Mouse (Mus musculus) inflammation-experienced regulatory T-cells, adult 6 months (primary cell): ENCODE measurements around the gene Bcl7c. TPM values are rescaled to one million over a fixed set of nuclear protein-coding genes. Genes with fewer than 3 reads are reported as not detected.
"Not testable (repeated sequence)": the region's sequence is repeated elsewhere in the genome, so short reads cannot be mapped to it uniquely, and the experiment has no call there.

Experiments used
- ATAC-seq: one replicate; pipeline ENCODE4 v1.8.0; 2017
- polyA plus RNA-seq, 3 experiments: library from polyadenylated mRNA; unstranded; fragments of 100-300 nt; shearing (Covaris generic); gene quantifications; one replicate each; pipeline ENCODE4 v1.2.1; 2017

Bcl7c gene
- 10 to 100 TPM in 1 of 3 experiments, 1 to 10 TPM in 2; 3.2 to 10.9 (median 4.9) TPM for polyA plus RNA-seq

GRCm38 (mm10) chr7:127708207-127709078 is at the start of gene Bcl7c:
Gene Bcl7c (minus strand): TSS chr7:127708933.
- ATAC-seq, result peak; percentile 67

DNA sequence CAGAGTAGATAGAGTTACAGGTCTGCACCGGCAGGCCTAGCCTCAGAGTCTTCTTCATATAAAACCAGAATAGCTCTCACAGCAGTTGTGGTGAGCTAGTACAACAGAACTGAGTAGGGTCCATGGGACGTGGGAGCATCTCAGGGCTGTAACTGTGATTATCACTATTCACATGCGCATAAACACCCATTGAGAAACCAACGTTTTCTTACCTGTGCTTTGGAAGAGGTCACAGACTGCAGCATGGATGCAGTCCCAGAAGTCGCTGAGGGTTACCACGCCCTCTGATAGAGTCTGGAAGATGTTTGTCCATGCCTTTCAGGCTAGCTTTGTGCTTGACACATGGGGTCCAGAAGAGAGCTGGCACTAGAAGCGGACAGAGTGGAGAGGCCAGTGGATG is 45.0 kb upstream of the Bcl7c start:
- no peak for ATAC-seq

- ATAC-seq, result no peak
These were observed 44.4 kb upstream of the Bcl7c start for GRCm38 (mm10) chr7:127753158-127753557.

GRCm38 (mm10) chr7:127752069-127752468 is 43.3 kb upstream of the Bcl7c start:
- ATAC-seq, result no peak

DNA sequence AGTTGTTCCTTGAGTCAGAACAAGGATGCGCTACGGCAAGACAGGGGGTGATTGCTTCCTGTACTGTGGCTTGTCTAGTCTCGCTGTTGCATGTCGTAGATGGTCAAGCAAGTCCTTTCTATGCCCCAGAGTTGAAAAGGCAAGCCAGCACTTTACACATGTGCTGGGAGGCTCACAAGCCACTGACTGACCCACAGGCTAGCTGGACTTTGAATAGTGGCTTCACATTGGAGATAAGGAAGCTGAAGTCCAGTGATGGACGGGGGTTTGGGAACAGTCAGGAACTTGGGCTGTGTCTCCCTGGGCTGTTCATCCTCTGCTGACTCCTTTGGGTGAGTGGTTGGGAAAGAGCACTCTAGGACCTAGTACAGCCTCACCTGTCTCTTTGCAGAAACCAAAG is 42.9 kb upstream of the Bcl7c start:
- ATAC-seq, result no peak

- ATAC-seq, result no peak
These were observed 41.7 kb upstream of the Bcl7c start for GRCm38 (mm10) chr7:127750131-127751127.

GRCm38 (mm10) chr7:127748235-127748560 is 39.5 kb upstream of the Bcl7c start:
- no peak for ATAC-seq

- no peak for ATAC-seq
These were observed 39.0 kb upstream of the Bcl7c start for GRCm38 (mm10) chr7:127747559-127748234.

- no peak for ATAC-seq
These were observed 38.1 kb upstream of the Bcl7c start for GRCm38 (mm10) chr7:127746494-127747491.

DNA sequence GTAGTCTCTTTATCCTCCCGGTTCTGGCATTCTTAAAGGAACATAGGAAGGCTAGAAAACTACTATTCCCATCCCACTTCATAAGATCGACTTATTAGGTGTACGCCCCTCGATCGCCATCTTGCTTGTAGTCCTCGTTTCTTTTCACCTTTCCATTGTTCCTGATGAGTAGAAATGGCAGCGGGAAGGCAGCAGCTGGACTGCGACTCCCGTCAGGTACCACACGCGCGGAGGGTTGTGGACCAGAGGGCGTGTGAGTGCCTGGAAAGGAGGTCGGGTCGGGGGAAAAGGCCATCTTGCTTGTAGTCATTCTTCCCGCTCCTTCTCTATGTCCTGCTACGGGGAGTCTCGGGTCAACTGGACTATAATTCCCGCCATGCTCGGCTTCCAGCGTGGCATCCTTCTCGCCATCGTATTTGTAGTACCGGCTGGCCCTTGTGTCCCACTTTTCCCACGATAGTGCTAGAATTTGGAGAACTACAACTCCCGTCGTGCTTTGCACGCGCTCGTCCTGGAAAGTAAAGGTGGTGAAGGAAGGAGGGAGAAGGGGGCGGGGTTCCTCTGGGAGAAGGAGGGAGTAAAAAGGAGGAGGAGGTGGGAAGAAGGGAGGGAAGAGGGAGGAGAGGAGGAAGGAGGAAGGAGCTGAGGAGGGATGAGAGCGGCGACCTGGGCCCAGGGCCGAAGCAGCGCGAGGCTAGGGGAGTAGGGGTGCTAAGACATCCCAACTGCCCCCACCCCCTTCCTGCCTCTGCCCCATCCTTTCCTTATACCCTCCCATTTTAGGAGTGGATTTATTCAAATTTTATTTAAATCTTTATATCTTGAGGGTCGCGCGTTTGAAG is 37.1 kb upstream of the Bcl7c start:
- ATAC-seq, result peak; percentile 58

GRCm38 (mm10) chr7:127745251-127745651 is 36.5 kb upstream of the Bcl7c start:
- peak; percentile 97 for ATAC-seq

DNA sequence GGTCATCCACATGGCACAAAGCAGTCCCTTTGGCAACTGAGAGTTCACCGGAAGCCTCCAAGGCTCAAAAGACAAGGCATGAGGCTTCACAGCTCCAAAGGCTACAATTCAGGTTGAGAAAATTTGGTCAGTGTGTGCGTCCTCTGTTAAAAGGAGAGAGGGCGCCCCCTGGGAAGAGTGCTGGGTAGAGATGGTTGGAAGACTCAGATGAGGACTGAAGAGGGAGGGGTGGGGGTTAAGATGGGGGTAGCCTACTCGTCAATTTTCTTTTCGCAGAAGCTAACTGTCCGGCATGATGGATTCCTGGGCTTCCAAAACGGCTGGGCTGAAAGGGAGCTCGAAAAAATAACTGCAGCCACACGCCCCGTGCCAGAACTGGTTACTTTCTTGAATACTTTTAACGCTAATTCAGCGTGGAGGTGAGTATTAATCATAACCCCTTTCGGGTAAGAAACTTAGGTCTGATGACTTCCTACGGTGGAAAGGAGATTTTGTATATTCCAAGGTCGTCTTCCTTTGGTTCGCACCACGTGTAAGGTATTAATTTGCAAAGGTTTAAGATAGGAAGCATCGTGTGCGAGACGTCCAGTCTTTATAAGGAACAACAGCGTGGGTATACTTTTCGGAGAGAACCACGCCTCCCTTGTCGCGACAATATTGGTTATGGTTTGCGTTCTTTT is 35.8 kb upstream of the Bcl7c start, which contains the start of gene Fbxl19:
Gene Fbxl19 (plus strand): TSS at position 178 of the 680 bp plus-strand sequence.
- no peak for ATAC-seq

- not testable (repeated sequence) for ATAC-seq
These were observed 23.3 kb upstream of the Bcl7c start, which contains the start of gene Ctf2 for GRCm38 (mm10) chr7:127732066-127732465. Gene Ctf2 (minus strand): TSS chr7:127732166.

- no peak for ATAC-seq
These were observed 21.4 kb upstream of the Bcl7c start for GRCm38 (mm10) chr7:127730170-127730569.

DNA sequence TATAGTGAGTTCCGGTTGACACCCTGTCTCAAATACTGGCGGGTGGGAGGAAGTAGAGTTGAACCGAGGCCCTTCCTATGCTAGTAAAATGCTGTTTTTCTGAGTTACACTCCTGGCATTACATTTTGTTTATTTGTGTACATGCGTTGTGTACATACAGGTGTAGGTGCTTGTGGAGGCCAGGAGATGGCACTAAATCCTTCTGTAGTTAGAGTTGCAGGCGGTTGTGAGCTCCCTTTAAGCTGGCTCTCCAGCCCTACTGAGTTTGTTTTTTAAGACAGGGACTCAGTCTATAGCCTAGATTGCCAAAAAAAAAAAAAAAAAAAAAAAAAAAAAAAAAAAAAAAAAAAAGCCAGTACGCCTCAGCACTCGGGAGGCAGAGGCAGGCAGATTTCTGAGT is 19.2 kb upstream of the Bcl7c start:
- no peak for ATAC-seq

- ATAC-seq, result no peak
These were observed 17.2 kb upstream of the Bcl7c start for GRCm38 (mm10) chr7:127725924-127726323.

- no peak for ATAC-seq
These were observed 16.8 kb upstream of the Bcl7c start for GRCm38 (mm10) chr7:127725490-127725889.

GRCm38 (mm10) chr7:127719258-127719657 is 10.5 kb upstream of the Bcl7c start:
- no peak for ATAC-seq

- ATAC-seq, result no peak
These were observed 9.6 kb upstream of the Bcl7c start for GRCm38 (mm10) chr7:127718339-127718738.

GRCm38 (mm10) chr7:127716992-127717391 is 8.3 kb upstream of the Bcl7c start:
- no peak for ATAC-seq
